Mouse (Mus musculus): Measurements from ENCODE around the gene Prss40. TPM values are rescaled to one million over a fixed set of nuclear protein-coding genes. Genes with fewer than 3 reads are reported as not detected.
"Not testable (repeated sequence)": the region's sequence is repeated elsewhere in the genome, so short reads cannot be mapped to it uniquely, and the experiment has no call there.

Prss40 gene
- polyA plus RNA-seq, 1 experiment from 2014 or later, result not detected

DNA sequence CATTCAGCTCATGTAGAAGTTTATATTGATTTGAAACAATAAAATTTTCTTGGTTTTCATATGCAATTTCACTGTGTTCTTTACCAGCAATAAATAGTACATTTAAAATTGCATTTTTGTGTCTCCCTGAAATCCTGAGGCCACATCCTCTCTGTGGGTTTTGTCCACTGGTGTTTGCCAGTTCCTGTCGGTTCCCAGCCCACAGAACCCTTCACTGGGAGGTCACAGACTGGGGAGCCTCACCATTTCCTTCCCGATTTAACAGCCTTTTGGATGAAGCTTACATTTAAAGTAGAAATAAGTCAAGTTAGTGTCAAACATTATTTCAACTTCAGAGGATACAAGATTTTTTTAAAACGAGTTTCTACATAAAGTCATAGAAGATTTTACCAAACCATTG is 26.2 kb downstream of the Prss40 start:
- WGBS, result 27% methylated on average over 3 of the region's 3 CpGs
- ATAC-seq (replicated peaks; ENCODE audit: insufficient number of reproducible peaks, insufficient read depth, low FRiP score, low read depth), result not testable (repeated sequence)

DNA sequence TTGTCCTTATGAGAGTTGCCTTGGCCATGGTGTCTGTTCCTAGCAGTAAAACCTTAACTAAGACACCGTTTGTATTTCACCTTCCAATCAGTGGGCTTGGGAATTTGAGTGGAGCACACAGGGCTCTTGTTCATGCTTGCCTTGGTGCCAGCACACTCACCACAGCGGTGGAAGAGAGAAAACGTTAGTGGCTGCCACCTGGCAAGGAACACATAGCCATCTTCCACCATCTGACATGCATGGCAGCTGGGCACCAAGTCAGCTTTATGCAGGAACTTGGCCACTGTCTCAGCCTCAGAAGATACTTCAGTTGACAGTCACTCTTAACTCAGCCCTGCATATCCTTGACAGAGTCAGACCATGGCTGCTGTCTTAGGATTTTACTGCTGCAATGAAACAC is 37.1 kb downstream of the Prss40 start:
- H3K27me3 ChIP-seq, result no peaks in the 10 kb centered on the region
- 85% methylated on average over 3 of the region's 3 CpGs for WGBS
- H3K9ac ChIP-seq, result no peak overlapping the region

More for the DNA sequence above, 26.2 kb downstream of the Prss40 start:
- H3K27ac ChIP-seq; H3K9ac ChIP-seq; H3K36me3 ChIP-seq; H3K4me3 ChIP-seq; H3K9me3 ChIP-seq (replicated peaks); H3K4me2 ChIP-seq: not testable (repeated sequence)
- Histone ChIP-seq H3K4me1 (replicated peaks) (peaks cover 11% of the 10 kb centered on the region), H3K27me3 (peaks cover 24% of the 10 kb centered on the region)

GRCm38 (mm10) chr1:34522850-34523244 is 37.9 kb downstream of the Prss40 start:
- Histone ChIP-seq H3K4me3 (no peak overlapping the region), H3K36me3 (no peaks in the 10 kb centered on the region), H3K27me3 (no peaks in the 10 kb centered on the region), H3K4me1 (replicated peaks) (peaks cover 15% of the 10 kb centered on the region), H3K9ac (no peak overlapping the region), H3K9me3 (replicated peaks) (no peaks in the 10 kb centered on the region), H3K4me2 (no peak overlapping the region), H3K27ac (0 out of 2 replicates have a peak overlapping the region, but pooled peaks have one; percentile 34)
- no peak for ATAC-seq (replicated peaks; ENCODE audit: insufficient number of reproducible peaks, insufficient read depth, low FRiP score, low read depth)
- WGBS, result 29% methylated on average over 3 of the region's 3 CpGs

More for the DNA sequence above, 37.1 kb downstream of the Prss40 start:
- no peak for ATAC-seq (replicated peaks; ENCODE audit: insufficient number of reproducible peaks, insufficient read depth, low FRiP score, low read depth)
- Histone ChIP-seq H3K4me1 (replicated peaks) (peaks cover 15% of the 10 kb centered on the region), H3K9me3 (replicated peaks) (no peaks in the 10 kb centered on the region), H3K36me3 (no peaks in the 10 kb centered on the region), H3K27ac (no peak overlapping the region), H3K4me3 (no peak overlapping the region), H3K4me2 (no peak overlapping the region)

DNA sequence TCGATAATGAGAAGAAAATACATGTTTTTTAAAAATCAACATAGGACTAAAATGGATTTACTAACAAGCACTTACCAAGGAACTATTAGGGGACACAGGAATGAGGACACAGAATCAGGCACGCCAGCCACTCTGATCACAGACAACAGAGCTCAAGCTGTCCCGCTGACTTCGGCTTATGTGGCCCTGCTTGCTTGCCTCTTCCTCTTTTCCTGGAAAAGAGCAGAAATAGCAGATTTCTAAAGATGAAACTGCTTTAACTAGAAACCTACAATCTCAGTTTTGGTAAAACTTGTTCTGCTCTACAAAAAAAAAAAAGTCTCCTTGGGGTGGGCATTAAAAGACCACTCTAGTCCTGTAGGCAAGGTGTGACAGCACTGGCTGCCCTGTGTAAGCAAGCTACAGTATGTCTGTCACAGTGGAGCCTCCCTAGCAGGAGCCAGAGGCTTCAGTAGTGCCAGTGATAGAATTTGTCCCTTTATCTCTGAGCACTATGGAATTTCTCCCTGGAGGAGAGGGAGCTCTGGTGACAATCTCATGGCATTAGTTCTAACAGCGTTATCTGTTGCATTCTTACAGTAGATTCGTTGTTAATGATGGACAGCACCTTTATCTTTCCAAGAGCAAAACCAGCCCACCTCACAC is 38.4 kb downstream of the Prss40 start:
- Histone ChIP-seq H3K4me2 (no peak overlapping the region), H3K27me3 (no peaks in the 10 kb centered on the region), H3K36me3 (no peaks in the 10 kb centered on the region), H3K9me3 (replicated peaks) (no peaks in the 10 kb centered on the region), H3K4me3 (no peak overlapping the region), H3K9ac (no peak overlapping the region), H3K4me1 (replicated peaks) (peaks cover 15% of the 10 kb centered on the region), H3K27ac (0 out of 2 replicates have a peak overlapping the region, but pooled peaks have one; percentile 34)
- ATAC-seq (replicated peaks; ENCODE audit: insufficient number of reproducible peaks, insufficient read depth, low FRiP score, low read depth), result no peak
- WGBS, result 40% methylated on average over 6 of the region's 6 CpGs

DNA sequence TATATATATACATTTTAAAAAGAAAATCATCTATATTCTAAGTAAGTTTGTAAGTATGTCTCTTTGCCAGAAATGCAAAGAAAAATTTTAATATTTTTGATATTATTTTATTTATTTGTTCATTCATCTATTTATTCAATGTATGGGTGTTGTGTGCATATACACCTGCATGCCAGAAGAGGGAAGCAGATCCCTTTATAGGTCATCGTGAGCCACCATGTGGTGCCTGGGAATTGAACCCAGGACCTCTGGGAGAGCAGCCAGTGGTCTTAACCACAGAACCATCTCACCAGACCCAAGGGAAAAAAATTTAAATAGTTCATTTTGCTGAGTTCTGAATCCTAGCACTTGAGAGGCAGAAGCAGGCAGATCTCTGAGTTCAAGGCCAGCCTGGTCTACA is 42.5 kb downstream of the Prss40 start:
- Histone ChIP-seq H3K27ac (no peak overlapping the region), H3K9ac (no peak overlapping the region), H3K4me1 (replicated peaks) (peaks cover 15% of the 10 kb centered on the region), H3K27me3 (no peaks in the 10 kb centered on the region), H3K4me3 (no peak overlapping the region), H3K4me2 (no peak overlapping the region), H3K9me3 (replicated peaks) (no peaks in the 10 kb centered on the region), H3K36me3 (no peaks in the 10 kb centered on the region)
- 61% methylated on average over 1 of the region's 1 CpGs for WGBS
- no peak for ATAC-seq (replicated peaks; ENCODE audit: insufficient number of reproducible peaks, insufficient read depth, low FRiP score, low read depth)

- H3K9ac ChIP-seq; H3K4me2 ChIP-seq; H3K27ac ChIP-seq; H3K27me3 ChIP-seq; H3K9me3 ChIP-seq (replicated peaks); H3K4me3 ChIP-seq; H3K36me3 ChIP-seq; ATAC-seq (replicated peaks; ENCODE audit: insufficient number of reproducible peaks, insufficient read depth, low FRiP score, low read depth): not testable (repeated sequence)
- 48% methylated on average over 1 of the region's 1 CpGs for WGBS
- peaks cover 12% of the 10 kb centered on the region for H3K4me1 ChIP-seq (replicated peaks)
Measured at GRCm38 (mm10) chr1:34517797-34518196, 42.9 kb downstream of the Prss40 start.

- not testable (repeated sequence) for H3K36me3 ChIP-seq; H3K27ac ChIP-seq; ATAC-seq (replicated peaks; ENCODE audit: insufficient number of reproducible peaks, insufficient read depth, low FRiP score, low read depth); H3K4me3 ChIP-seq; H3K9me3 ChIP-seq (replicated peaks); H3K27me3 ChIP-seq; H3K4me1 ChIP-seq (replicated peaks); H3K4me2 ChIP-seq; H3K9ac ChIP-seq
- WGBS, result 32% methylated on average over 6 of the region's 6 CpGs
Measured at GRCm38 (mm10) chr1:34517297-34517696, 43.4 kb downstream of the Prss40 start.

DNA sequence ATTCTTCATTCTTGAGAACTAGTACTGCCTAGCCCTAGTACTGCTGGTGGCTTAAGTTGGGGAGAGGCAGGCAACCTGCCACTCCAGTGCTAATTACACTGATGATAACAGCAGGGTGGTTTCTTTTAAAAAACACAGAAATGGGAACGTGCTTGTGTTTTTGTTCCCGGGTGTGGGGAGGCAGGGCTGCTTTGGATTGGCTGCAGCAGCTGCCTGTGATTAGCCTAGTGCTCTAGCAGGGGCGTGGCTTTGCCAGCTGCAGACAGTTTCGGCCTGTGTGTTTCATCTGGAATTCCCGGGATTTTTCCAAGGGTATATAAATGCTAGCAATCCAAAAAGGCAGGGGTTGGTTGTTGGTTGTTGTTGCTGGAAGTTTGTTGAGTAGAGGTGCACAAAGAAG is 44.1 kb downstream of the Prss40 start:
- Histone ChIP-seq H3K9me3 (replicated peaks) (no peaks in the 10 kb centered on the region), H3K36me3 (no peaks in the 10 kb centered on the region), H3K4me2 (no peak overlapping the region), H3K27me3 (no peaks in the 10 kb centered on the region), H3K4me3 (no peak overlapping the region), H3K4me1 (replicated peaks) (0 out of 2 replicates have a peak, but pooled peaks cover 3% of the 10 kb centered on the region), H3K9ac (no peak overlapping the region), H3K27ac (no peak overlapping the region)
- WGBS, result 18% methylated on average over 5 of the region's 5 CpGs
- no peak for ATAC-seq (replicated peaks; ENCODE audit: insufficient number of reproducible peaks, insufficient read depth, low FRiP score, low read depth)

DNA sequence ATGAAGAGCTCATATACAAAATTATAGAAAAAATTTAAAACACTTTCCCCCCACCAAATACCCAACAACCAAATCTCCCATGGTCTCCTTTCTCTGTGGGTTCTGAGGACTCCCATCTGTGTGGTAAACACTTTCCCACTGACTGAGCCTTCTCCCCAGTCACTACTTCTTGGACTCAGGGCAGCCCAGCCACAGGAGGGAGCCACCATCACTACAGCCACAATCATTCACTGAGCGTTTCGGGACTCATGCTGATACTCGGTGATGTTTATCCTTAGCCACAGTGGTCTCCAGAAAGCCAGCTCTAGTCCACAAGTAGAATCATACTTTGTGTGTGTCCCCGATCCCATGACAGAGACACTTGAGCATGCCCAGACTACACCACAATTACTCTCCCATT is 47.7 kb downstream of the Prss40 start:
- no peak overlapping the region for H3K4me3 ChIP-seq
- no peak overlapping the region for H3K9ac ChIP-seq
- H3K27ac ChIP-seq, result no peak overlapping the region
- whole genome bisulfite sequencing, result 76% methylated on average over 4 of the region's 4 CpGs
- no peaks in the 10 kb centered on the region for H3K36me3 ChIP-seq
- no peak overlapping the region for H3K4me2 ChIP-seq
- H3K9me3 ChIP-seq (replicated peaks), result no peaks in the 10 kb centered on the region
- H3K4me1 ChIP-seq (replicated peaks), result peaks cover 6% of the 10 kb centered on the region; the same call in 1 of the 2 replicates
- H3K27me3 ChIP-seq, result no peaks in the 10 kb centered on the region
- ATAC-seq (replicated peaks; ENCODE audit: insufficient number of reproducible peaks, insufficient read depth, low FRiP score, low read depth), result no peak

DNA sequence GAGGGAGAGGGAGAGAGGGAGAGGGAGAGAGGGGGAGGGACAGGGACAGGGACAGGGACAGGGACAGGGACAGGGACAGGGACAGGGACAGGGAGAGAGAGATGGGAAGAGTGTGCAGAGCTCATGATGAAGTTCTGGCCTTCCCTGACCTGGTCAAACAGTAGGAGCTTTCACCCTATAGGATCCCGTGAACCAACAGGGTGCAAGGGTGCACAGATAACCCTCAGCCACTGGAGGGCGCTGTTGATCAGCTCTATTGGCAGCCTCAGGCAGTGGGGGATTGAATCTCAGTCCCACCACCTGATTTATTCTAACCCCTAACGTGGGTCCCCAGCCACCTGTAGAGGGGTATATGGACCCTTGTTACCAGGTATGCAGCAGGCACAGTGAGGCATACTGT is 49.7 kb downstream of the Prss40 start:
- H3K27me3 ChIP-seq, result no peaks in the 10 kb centered on the region
- H3K9ac ChIP-seq, result no peak overlapping the region
- WGBS, result 10% methylated on average over 3 of the region's 3 CpGs
- no peak overlapping the region; the same call in 1 of the 2 replicates for H3K4me2 ChIP-seq
- H3K27ac ChIP-seq, result no peak overlapping the region
- no peak overlapping the region for H3K4me3 ChIP-seq
- H3K4me1 ChIP-seq (replicated peaks), result peaks cover 6% of the 10 kb centered on the region; the same call in 1 of the 2 replicates
- ATAC-seq (replicated peaks; ENCODE audit: insufficient number of reproducible peaks, insufficient read depth, low FRiP score, low read depth), result 0 out of 2 replicates have a peak, but pooled peaks have one; percentile 39
- H3K9me3 ChIP-seq (replicated peaks), result no peaks in the 10 kb centered on the region
- no peaks in the 10 kb centered on the region for H3K36me3 ChIP-seq

DNA sequence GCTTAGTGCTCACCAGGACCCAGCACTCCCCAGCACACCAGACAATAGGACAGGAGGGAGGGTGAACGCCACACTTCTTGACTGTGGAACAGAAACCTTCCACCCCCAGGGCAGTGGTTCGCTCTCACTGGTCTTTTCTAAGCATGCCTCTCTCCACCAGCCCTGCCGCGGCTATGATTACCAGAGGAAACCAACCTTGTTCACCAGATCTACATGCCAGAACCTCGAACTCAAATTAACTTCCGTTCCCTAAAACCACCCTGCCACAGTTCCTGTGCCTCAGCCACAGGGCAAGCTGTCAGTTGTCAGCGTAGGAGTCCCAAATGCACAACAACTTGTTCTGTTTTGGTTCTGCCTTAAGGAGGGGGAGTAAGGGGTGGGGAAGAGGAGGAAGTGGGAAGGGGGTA is 50.2 kb downstream of the Prss40 start:
- Histone ChIP-seq H3K36me3 (no peaks in the 10 kb centered on the region), H3K27me3 (no peaks in the 10 kb centered on the region), H3K27ac (no peak overlapping the region), H3K4me1 (replicated peaks) (peaks cover 6% of the 10 kb centered on the region; the same call in 1 of the 2 replicates), H3K9me3 (replicated peaks) (no peaks in the 10 kb centered on the region), H3K4me3 (0 out of 2 replicates have a peak overlapping the region, but pooled peaks have one; percentile 12), H3K9ac (no peak overlapping the region), H3K4me2 (peak overlapping the region; percentile 47)
- ATAC-seq (replicated peaks; ENCODE audit: insufficient number of reproducible peaks, insufficient read depth, low FRiP score, low read depth), result no peak
- 3% methylated on average over 7 of the region's 7 CpGs for WGBS

DNA sequence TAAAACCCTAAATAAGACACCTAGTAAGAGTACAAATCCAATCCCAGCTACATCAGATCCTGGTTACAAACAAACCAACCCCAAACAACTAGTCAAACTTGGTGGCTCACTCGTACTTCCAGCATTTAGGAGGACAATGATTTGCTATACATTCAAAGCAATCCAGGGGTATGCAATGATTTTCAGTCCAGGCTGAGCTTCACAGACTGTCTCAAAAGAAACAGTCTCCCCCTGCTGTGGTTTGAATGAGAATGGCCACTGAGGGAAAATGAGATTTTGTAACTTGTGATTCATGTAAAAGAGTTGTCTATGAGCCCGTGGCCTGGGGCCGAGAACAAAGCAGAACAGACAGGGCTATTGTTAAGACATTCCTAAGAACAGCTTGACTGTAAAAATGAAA is 52.8 kb downstream of the Prss40 start:
- 81% methylated on average over 3 of the region's 3 CpGs for WGBS
- no peaks in the 10 kb centered on the region for H3K36me3 ChIP-seq
- H3K27ac ChIP-seq, result no peak overlapping the region
- ATAC-seq (replicated peaks; ENCODE audit: insufficient number of reproducible peaks, insufficient read depth, low FRiP score, low read depth), result no peak
- no peaks in the 10 kb centered on the region for H3K27me3 ChIP-seq
- H3K4me1 ChIP-seq (replicated peaks), result peaks cover 6% of the 10 kb centered on the region; the same call in 1 of the 2 replicates
- H3K9ac ChIP-seq, result no peak overlapping the region
- no peaks in the 10 kb centered on the region for H3K9me3 ChIP-seq (replicated peaks)
- no peak overlapping the region for H3K4me2 ChIP-seq
- no peak overlapping the region for H3K4me3 ChIP-seq
